Mouse (Mus musculus): ENCODE measurements around the gene Cenpv. TPM values are rescaled to one million over a fixed set of nuclear protein-coding genes. Genes with fewer than 3 reads are reported as not detected.

The Cenpv gene
- polyA plus RNA-seq, 1 experiment from 2014 or later, result 29.8 TPM

DNA sequence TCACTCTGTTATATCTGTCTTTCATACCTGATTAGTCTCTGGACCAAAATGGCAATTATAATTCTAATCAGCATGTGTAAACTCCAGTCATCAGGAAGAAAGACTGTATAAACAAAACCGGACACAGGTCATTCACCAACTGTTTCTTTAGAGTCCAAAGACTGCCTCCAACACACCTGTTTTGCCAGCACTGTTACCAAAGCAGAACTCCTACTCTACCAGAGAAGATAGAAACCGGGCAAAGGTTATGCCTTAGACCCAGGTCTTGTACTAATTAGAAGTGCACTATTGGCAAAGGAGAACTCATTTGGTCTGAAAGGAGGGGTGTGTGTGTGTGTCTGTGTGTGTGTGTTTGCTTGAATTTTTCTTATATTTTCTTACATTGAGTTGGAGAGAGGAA lies 38.5 kb downstream of the Cenpv start:
- Histone ChIP-seq H3K4me1 (ENCODE audit: control insufficient read depth, insufficient read depth, low read length) (no peaks in the 10 kb centered on the region; the same call in 1 of the 2 replicates), H3K4me2 (replicated peaks; ENCODE audit: low read depth, low read length) (no peak overlapping the region), H3K4me3 (ENCODE audit: low read length) (no peak overlapping the region), H3K27me3 (ENCODE audit: control insufficient read depth, insufficient read depth, low read length) (no peaks in the 10 kb centered on the region), H3K9ac (ENCODE audit: low read depth, low read length) (no peak overlapping the region), H3K27ac (ENCODE audit: low read depth, low read length) (no peak overlapping the region), H3K36me3 (ENCODE audit: control insufficient read depth, insufficient read depth, low read length) (no peaks in the 10 kb centered on the region), H3K9me3 (ENCODE audit: control insufficient read depth, low read length) (no peaks in the 10 kb centered on the region)
- WGBS, result 85% methylated on average over 2 of the region's 2 CpGs
- no peak for ATAC-seq (ENCODE audit: low FRiP score, low TSS enrichment)

DNA sequence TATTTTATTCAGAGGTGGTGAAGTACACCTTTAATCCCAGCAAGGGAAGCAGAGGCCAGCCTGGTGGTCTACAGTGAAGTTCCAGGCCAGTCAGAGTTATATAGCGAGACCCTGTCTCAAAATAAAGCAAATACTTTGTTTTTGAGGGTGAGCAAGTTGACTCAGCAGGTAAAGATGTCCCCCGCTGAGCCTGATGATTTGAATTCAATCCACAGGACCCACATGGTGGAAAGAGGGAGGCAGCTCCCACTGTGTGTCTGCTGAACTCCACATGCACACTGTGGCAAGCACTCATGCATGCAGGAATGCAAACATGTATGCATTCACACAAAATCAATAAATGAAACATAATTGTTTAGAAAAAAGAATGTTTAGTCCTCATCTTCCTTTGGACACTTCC lies 40.3 kb downstream of the Cenpv start:
- Histone ChIP-seq H3K4me3 (ENCODE audit: low read length) (no peak overlapping the region), H3K27ac (ENCODE audit: low read depth, low read length) (no peak overlapping the region), H3K4me1 (ENCODE audit: control insufficient read depth, insufficient read depth, low read length) (no peaks in the 10 kb centered on the region; the same call in none of the 2 replicates), H3K9me3 (ENCODE audit: control insufficient read depth, low read length) (no peaks in the 10 kb centered on the region), H3K4me2 (replicated peaks; ENCODE audit: low read depth, low read length) (no peak overlapping the region), H3K9ac (ENCODE audit: low read depth, low read length) (no peak overlapping the region), H3K27me3 (ENCODE audit: control insufficient read depth, insufficient read depth, low read length) (no peaks in the 10 kb centered on the region), H3K36me3 (ENCODE audit: control insufficient read depth, insufficient read depth, low read length) (no peaks in the 10 kb centered on the region)
- no peak for ATAC-seq (ENCODE audit: low FRiP score, low TSS enrichment)
- 89% methylated on average over 2 of the region's 2 CpGs for WGBS

DNA sequence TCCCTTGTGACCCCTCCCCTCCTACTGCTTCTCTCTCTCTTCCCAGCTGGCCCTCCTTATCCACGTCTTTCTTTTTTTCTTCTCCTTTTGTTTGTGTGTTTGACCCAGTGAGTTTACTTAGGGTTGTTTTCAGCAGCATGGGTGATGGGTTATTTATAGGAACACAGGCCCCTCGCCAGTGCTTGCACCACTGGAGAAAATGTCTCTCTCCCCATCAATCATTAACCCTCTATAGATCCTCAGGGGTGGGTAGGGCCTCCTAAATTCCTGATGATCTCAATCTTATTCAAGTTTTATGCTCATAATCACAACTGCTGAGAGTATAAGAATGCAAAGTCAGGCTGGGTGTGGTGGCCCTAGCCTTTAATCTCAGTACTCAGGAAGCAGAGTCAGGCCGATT lies 41.9 kb downstream of the Cenpv start:
- 45% methylated on average over 3 of the region's 3 CpGs for WGBS
- Histone ChIP-seq H3K4me3 (ENCODE audit: low read length) (no peak overlapping the region), H3K4me2 (replicated peaks; ENCODE audit: low read depth, low read length) (no peak overlapping the region), H3K27ac (ENCODE audit: low read depth, low read length) (no peak overlapping the region), H3K9ac (ENCODE audit: low read depth, low read length) (no peak overlapping the region), H3K27me3 (ENCODE audit: control insufficient read depth, insufficient read depth, low read length) (no peaks in the 10 kb centered on the region), H3K4me1 (ENCODE audit: control insufficient read depth, insufficient read depth, low read length) (no peaks in the 10 kb centered on the region; the same call in none of the 2 replicates), H3K36me3 (ENCODE audit: control insufficient read depth, insufficient read depth, low read length) (no peaks in the 10 kb centered on the region), H3K9me3 (ENCODE audit: control insufficient read depth, low read length) (no peaks in the 10 kb centered on the region)
- ATAC-seq (ENCODE audit: low FRiP score, low TSS enrichment), result no peak

DNA sequence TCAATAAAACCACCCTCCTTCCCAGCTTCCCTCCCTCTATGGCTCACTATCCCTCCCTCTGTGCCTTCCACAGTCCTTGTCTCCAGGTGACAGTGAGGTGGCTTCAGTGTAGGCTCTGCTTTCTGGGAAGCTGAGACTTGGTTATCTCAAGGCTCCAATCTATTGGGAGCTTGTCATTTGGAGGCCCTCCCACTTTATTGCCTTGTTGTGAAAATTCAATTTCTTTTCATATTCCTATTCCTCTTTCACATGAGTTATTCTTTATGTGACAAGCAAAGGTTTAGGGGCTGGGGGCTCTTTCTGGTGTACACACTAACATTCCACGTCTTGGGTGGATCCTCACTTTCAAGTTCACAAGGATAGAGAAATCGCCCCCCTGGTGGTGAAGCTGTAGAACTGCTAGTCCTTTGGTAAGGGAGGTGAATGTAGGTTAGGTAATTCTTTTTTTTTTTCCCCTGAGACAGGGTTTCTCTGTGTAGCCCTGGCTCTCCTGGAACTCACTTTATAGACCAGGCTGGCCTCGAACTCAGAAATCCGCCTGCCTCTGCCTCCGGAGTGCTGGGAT lies 42.8 kb downstream of the Cenpv start:
- no peaks in the 10 kb centered on the region; the same call in none of the 2 replicates for H3K4me1 ChIP-seq (ENCODE audit: control insufficient read depth, insufficient read depth, low read length)
- H3K4me2 ChIP-seq (replicated peaks; ENCODE audit: low read depth, low read length), result no peak overlapping the region
- H3K9ac ChIP-seq (ENCODE audit: low read depth, low read length), result no peak overlapping the region
- H3K9me3 ChIP-seq (ENCODE audit: control insufficient read depth, low read length), result no peaks in the 10 kb centered on the region
- no peak; the same call in 1 of the 2 replicates for ATAC-seq (ENCODE audit: low FRiP score, low TSS enrichment)
- no peaks in the 10 kb centered on the region for H3K36me3 ChIP-seq (ENCODE audit: control insufficient read depth, insufficient read depth, low read length)
- H3K27ac ChIP-seq (ENCODE audit: low read depth, low read length), result no peak overlapping the region
- no peak overlapping the region for H3K4me3 ChIP-seq (ENCODE audit: low read length)
- 68% methylated on average over 5 of the region's 5 CpGs for WGBS
- no peaks in the 10 kb centered on the region for H3K27me3 ChIP-seq (ENCODE audit: control insufficient read depth, insufficient read depth, low read length)

DNA sequence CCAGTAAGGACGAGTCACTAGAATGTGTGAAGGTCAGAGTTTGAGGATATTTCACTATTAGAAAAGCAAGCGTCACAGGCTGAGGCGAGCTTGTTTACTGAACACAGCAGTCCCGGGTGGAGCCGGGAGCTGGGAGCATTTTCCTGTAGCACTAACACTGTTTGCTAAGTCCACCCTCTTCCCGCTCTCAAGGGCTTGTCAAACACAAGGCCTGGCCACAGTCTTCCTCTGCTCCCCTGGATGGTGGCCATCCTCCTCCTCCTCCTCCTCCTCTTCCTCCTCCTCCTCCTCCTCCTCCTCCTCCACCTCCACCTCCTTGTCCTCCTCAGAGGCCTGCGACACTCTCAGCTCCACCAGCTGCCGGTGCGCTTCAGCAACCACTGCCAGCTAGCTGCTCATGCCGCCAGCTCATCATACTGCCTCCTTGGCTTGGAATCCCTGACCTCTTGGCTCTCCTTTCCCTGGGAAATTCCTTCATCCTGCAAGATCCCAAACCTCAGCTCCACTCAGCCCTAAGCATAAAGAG lies 43.7 kb downstream of the Cenpv start:
- no peaks in the 10 kb centered on the region; the same call in none of the 2 replicates for H3K4me1 ChIP-seq (ENCODE audit: control insufficient read depth, insufficient read depth, low read length)
- no peaks in the 10 kb centered on the region for H3K27me3 ChIP-seq (ENCODE audit: control insufficient read depth, insufficient read depth, low read length)
- peak overlapping the region; percentile 76 for H3K27ac ChIP-seq (ENCODE audit: low read depth, low read length)
- H3K4me3 ChIP-seq (ENCODE audit: low read length), result no peak overlapping the region
- ATAC-seq (ENCODE audit: low FRiP score, low TSS enrichment), result peak; percentile 38; the same call in 1 of the 2 replicates
- H3K4me2 ChIP-seq (replicated peaks; ENCODE audit: low read depth, low read length), result peak overlapping the region; percentile 4; the same call in 1 of the 2 replicates
- H3K9me3 ChIP-seq (ENCODE audit: control insufficient read depth, low read length), result no peaks in the 10 kb centered on the region
- WGBS, result 25% methylated on average over 9 of the region's 10 CpGs
- no peaks in the 10 kb centered on the region for H3K36me3 ChIP-seq (ENCODE audit: control insufficient read depth, insufficient read depth, low read length)
- peak overlapping the region; percentile 28; the same call in 1 of the 2 replicates for H3K9ac ChIP-seq (ENCODE audit: low read depth, low read length)

DNA sequence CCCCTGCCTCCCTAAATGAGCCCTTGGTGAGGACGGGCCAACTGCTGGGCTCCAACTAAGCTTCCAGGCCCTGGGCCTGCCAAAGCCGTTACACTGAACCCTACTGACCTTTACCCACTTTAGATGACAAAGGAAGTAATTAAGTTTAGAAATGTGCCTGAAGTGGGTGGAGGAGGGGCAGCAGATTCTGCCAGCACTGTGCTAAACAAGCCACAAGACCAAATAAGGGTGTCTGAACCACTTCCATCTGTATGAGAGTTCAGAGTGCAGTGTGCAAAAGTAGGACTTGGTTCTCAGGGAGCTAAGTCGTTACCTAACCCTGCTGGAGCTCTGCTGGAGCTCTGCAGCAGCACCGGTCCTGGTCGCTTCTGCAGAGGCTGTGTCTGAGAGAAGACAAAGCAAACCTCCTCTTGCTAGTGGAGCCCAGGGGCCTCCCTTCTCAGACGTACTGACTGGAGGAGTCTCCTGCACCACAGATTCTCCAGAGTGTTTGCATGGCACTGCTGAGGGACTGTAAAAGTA lies 44.2 kb downstream of the Cenpv start:
- H3K9ac ChIP-seq (ENCODE audit: low read depth, low read length), result peak overlapping the region; percentile 28; the same call in 1 of the 2 replicates
- peak; percentile 74 for ATAC-seq (ENCODE audit: low FRiP score, low TSS enrichment)
- no peaks in the 10 kb centered on the region; the same call in none of the 2 replicates for H3K4me1 ChIP-seq (ENCODE audit: control insufficient read depth, insufficient read depth, low read length)
- no peaks in the 10 kb centered on the region for H3K9me3 ChIP-seq (ENCODE audit: control insufficient read depth, low read length)
- WGBS, result 10% methylated on average over 6 of the region's 6 CpGs
- H3K27ac ChIP-seq (ENCODE audit: low read depth, low read length), result peak overlapping the region; percentile 76
- peak overlapping the region; percentile 4; the same call in 1 of the 2 replicates for H3K4me2 ChIP-seq (replicated peaks; ENCODE audit: low read depth, low read length)
- no peak overlapping the region for H3K4me3 ChIP-seq (ENCODE audit: low read length)
- H3K27me3 ChIP-seq (ENCODE audit: control insufficient read depth, insufficient read depth, low read length), result no peaks in the 10 kb centered on the region
- H3K36me3 ChIP-seq (ENCODE audit: control insufficient read depth, insufficient read depth, low read length), result no peaks in the 10 kb centered on the region

DNA sequence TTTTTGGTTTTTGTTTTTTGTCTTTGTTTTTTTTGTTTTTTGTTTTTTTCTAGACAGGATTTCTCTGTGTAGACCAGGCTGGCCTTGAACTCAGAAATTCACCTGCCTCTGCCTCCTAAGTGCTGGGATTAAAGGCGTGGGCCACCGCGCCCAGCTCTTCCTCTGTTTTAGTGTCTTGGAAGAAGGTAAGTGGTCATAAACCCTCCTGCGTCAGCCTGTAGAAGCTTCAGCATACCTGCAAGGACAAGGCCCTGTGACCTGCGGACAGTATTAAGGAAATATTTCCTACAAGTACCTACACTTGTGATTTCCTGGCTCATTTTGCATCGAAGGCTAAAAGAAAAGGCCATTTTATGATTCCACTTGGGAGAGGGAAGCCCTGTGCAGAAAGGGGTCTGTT lies 45.4 kb downstream of the Cenpv start:
- WGBS, result 95% methylated on average over 6 of the region's 6 CpGs
- Histone ChIP-seq H3K4me2 (replicated peaks; ENCODE audit: low read depth, low read length) (no peak overlapping the region), H3K4me1 (ENCODE audit: control insufficient read depth, insufficient read depth, low read length) (no peaks in the 10 kb centered on the region; the same call in none of the 2 replicates), H3K27ac (ENCODE audit: low read depth, low read length) (no peak overlapping the region), H3K36me3 (ENCODE audit: control insufficient read depth, insufficient read depth, low read length) (no peaks in the 10 kb centered on the region), H3K27me3 (ENCODE audit: control insufficient read depth, insufficient read depth, low read length) (no peaks in the 10 kb centered on the region), H3K9ac (ENCODE audit: low read depth, low read length) (no peak overlapping the region), H3K9me3 (ENCODE audit: control insufficient read depth, low read length) (no peaks in the 10 kb centered on the region), H3K4me3 (ENCODE audit: low read length) (no peak overlapping the region)
- ATAC-seq (ENCODE audit: low FRiP score, low TSS enrichment), result no peak

DNA sequence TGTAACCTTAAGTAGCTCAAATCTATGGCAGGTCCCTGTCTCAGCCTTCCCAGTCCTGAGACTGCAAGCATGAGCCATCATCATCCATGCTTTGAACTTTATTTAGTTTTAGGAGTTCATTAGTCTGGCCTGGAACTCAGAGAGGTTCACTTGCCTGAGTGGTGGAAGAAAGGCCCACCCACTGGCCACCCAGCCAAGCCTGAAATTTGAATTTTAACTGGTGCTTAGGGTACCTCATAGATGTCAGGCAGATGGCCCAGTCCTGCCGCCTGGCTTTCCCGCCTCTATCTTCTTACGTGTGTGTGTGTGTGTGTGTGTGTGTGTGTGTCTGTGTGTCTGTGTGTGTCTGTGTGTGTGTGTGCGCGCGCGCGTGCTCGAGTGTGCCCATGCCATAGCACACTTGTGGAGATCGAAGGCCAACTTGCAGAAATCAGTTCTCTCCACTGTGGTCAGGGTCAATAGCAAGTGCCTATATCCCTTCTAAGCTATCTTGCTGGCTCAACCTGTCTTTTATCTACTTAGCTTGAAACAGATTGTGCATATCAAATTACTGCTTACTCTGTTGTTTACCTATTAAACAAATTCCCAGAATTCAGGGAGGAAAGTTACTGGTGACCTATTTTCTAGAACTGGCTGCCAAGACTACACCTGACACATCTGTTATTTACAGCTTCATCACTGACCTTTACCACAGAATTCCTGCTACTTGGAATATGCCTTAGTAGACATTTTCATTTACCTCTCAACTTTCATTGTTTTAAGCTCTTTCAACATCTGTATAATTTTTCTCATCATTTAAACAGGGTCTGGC lies 51.3 kb downstream of the Cenpv start:
- Histone ChIP-seq H3K27me3 (ENCODE audit: control insufficient read depth, insufficient read depth, low read length) (no peaks in the 10 kb centered on the region), H3K4me1 (ENCODE audit: control insufficient read depth, insufficient read depth, low read length) (no peaks in the 10 kb centered on the region), H3K4me2 (replicated peaks; ENCODE audit: low read depth, low read length) (no peak overlapping the region), H3K4me3 (ENCODE audit: low read length) (no peak overlapping the region), H3K9ac (ENCODE audit: low read depth, low read length) (no peak overlapping the region), H3K9me3 (ENCODE audit: control insufficient read depth, low read length) (no peaks in the 10 kb centered on the region), H3K27ac (ENCODE audit: low read depth, low read length) (no peak overlapping the region), H3K36me3 (ENCODE audit: control insufficient read depth, insufficient read depth, low read length) (no peaks in the 10 kb centered on the region)
- no peak for ATAC-seq (ENCODE audit: low FRiP score, low TSS enrichment)
- 94% methylated on average over 10 of the region's 10 CpGs for WGBS

DNA sequence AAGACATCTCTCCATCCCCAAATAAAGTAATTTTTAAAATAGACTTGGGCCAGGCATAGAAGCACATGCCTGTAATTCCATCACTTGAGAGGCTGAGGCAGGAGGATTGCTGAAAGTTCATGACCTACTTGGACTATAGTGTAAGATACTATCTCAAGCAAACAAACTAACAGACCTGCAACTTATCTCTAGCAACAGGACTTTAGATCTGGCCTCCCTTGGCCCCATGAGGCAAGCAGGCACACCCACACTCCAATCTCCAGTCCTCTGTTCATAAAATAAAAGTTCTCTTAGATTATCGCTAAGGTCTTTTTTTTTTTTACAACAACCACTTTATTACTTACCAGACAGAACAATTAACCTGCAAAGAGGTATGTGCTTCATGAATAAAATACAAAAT lies 52.1 kb downstream of the Cenpv start:
- Histone ChIP-seq H3K9me3 (ENCODE audit: control insufficient read depth, low read length) (no peaks in the 10 kb centered on the region), H3K27me3 (ENCODE audit: control insufficient read depth, insufficient read depth, low read length) (no peaks in the 10 kb centered on the region), H3K4me1 (ENCODE audit: control insufficient read depth, insufficient read depth, low read length) (no peaks in the 10 kb centered on the region), H3K4me3 (ENCODE audit: low read length) (no peak overlapping the region), H3K4me2 (replicated peaks; ENCODE audit: low read depth, low read length) (no peak overlapping the region), H3K27ac (ENCODE audit: low read depth, low read length) (no peak overlapping the region), H3K36me3 (ENCODE audit: control insufficient read depth, insufficient read depth, low read length) (no peaks in the 10 kb centered on the region), H3K9ac (ENCODE audit: low read depth, low read length) (no peak overlapping the region)
- no peak for ATAC-seq (ENCODE audit: low FRiP score, low TSS enrichment)
- WGBS, result 97% methylated on average over 1 of the region's 1 CpGs

All from kidney, embryonic 14.5 days (tissue).